10 mouse cellular contexts compared by ENCODE assay signal in the genomic region with DNA sequence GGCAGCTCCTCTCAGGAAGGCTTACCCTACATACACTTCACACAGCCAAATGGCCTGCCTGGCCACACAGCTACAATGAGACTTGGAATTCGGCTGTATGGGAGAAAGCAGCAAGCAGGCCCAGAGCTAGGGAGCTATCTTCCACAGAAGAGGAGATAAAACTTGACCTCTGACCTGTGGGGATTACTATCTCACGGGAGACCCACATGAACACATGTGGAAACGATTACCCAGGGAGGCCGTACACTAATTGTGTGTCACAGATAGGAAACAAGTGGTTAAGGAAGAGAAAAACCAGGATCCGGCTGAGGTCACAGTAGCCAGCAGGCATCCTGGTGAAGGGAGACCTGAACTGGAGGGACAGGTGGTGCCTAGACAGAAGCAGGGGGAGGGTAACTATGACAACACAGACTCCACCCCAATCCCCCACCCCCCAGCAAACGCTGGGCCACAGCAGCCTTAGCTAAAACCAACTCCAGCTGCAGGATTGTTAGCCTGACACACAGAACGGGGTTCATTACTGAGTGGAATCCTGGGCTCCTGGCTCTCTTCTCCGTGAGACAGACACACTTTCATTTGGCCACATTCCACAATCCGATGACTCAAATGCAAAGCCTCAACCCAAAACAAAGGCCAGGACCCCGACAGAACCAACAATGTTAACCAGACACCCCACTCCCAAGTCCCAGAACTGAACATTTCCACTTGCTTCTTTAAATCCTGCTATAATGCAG. TPM values are rescaled to one million over a fixed set of nuclear protein-coding genes. Genes with fewer than 3 reads are reported as not detected.
DNase-seq lines count a peak whose midpoint lies in the region; ATAC-seq and TF ChIP-seq lines count a peak whose summit lies in the region.
"Had no signal": no experiment of that assay in that cellular context is flagged by ENCODE, and none has a peak within 500 bp of the region (broad histone marks: within the 10 kb centered on the region; RNA-seq: fewer than 3 reads in every experiment).

No protein-coding gene starts in this region.

- H3K9me3 ChIP-seq in midbrain, embryonic 10.5 days (replicated peaks): no peaks in the 10 kb centered on the region
- no peaks in the 10 kb centered on the region for H3K9me3 ChIP-seq in midbrain, postnatal 0 days (ENCODE audit: low read length)
- no peaks in the 10 kb centered on the region for H3K9me3 ChIP-seq in hindbrain, embryonic 12.5 days (replicated peaks)
- H3K9me3 ChIP-seq in midbrain, embryonic 13.5 days: no peaks in the 10 kb centered on the region

- ATAC-seq in midbrain, postnatal 0 days (ENCODE audit: low FRiP score): no peak
- no peak for ATAC-seq in hindbrain, embryonic 12.5 days (ENCODE audit: low FRiP score)
- no peak for ATAC-seq in midbrain, embryonic 13.5 days
- no peak for ATAC-seq in megakaryocyte-erythroid progenitor cell, adult 5-6 weeks (replicated peaks; ENCODE audit: low FRiP score, low TSS enrichment, poor library complexity, severe bottlenecking)
- no peak for ATAC-seq in CD4-positive, CD25-positive, alpha-beta regulatory T cell, adult 4 months
- ATAC-seq: inflammation-experienced regulatory T-cells, adult 6 months had no signal

- peaks cover 17% of the 10 kb centered on the region for H3K27me3 ChIP-seq in midbrain, embryonic 10.5 days (ENCODE audit: low read depth, poor library complexity, severe bottlenecking)
- H3K27me3 ChIP-seq in midbrain, postnatal 0 days (ENCODE audit: insufficient read depth, low read length): no peaks in the 10 kb centered on the region
- H3K27me3 ChIP-seq in hindbrain, embryonic 12.5 days: peaks cover 6% of the 10 kb centered on the region; the same call in 1 of the 2 replicates
- H3K27me3 ChIP-seq in midbrain, embryonic 13.5 days: 0 out of 2 replicates have a peak, but pooled peaks cover 6% of the 10 kb centered on the region

- DNase-seq in midbrain, embryonic 10.5 days (ENCODE audit: low spot score): peak; percentile 27
- no peak for DNase-seq in midbrain, postnatal 0 days (ENCODE audit: low spot score)
- DNase-seq in embryo, embryonic 10 days (ENCODE audit: low spot score): peak; percentile 78
- no peak for DNase-seq in urinary bladder, postnatal 10 days (ENCODE audit: low spot score)
- DNase-seq: lung, adult 18-20 months had no signal

- no peak overlapping the region for H3K4me3 ChIP-seq in midbrain, embryonic 10.5 days
- H3K4me3 ChIP-seq in midbrain, postnatal 0 days (ENCODE audit: low read depth, low read length): no peak overlapping the region
- H3K4me3 ChIP-seq in hindbrain, embryonic 12.5 days: no peak overlapping the region
- H3K4me3 ChIP-seq in midbrain, embryonic 13.5 days (replicated peaks): no peak overlapping the region

- H3K27ac ChIP-seq in midbrain, embryonic 10.5 days (replicated peaks): peak overlapping the region; percentile 64
- no peak overlapping the region for H3K27ac ChIP-seq in midbrain, postnatal 0 days (ENCODE audit: low read depth, low read length)
- H3K27ac ChIP-seq in hindbrain, embryonic 12.5 days: peak overlapping the region; percentile 23; the same call in 1 of the 2 replicates
- H3K27ac ChIP-seq in midbrain, embryonic 13.5 days: 0 out of 2 replicates have a peak overlapping the region, but pooled peaks have one; percentile 39

- no peak overlapping the region for H3K9ac ChIP-seq in midbrain, postnatal 0 days (replicated peaks; ENCODE audit: low read length, poor library complexity, severe bottlenecking)
- H3K9ac ChIP-seq in hindbrain, embryonic 12.5 days: no peak overlapping the region
- H3K9ac ChIP-seq in midbrain, embryonic 13.5 days (replicated peaks): no peak overlapping the region

- peaks cover 92% of the 10 kb centered on the region for H3K4me1 ChIP-seq in midbrain, embryonic 10.5 days
- peaks cover 11% of the 10 kb centered on the region; the same call in 1 of the 2 replicates for H3K4me1 ChIP-seq in midbrain, postnatal 0 days (ENCODE audit: insufficient read depth, low read length)
- H3K4me1 ChIP-seq in hindbrain, embryonic 12.5 days: peaks cover 73% of the 10 kb centered on the region
- H3K4me1 ChIP-seq in midbrain, embryonic 13.5 days (replicated peaks): peaks cover 70% of the 10 kb centered on the region

- WGBS in midbrain, embryonic 10.5 days: 21% methylated on average over 10 of the region's 10 CpGs
- 18% methylated on average over 10 of the region's 10 CpGs for WGBS in midbrain, postnatal 0 days
- 25% methylated on average over 10 of the region's 10 CpGs for WGBS in hindbrain, embryonic 12.5 days
- WGBS in midbrain, embryonic 13.5 days: 9% methylated on average over 10 of the region's 10 CpGs

- TF ChIP-seq CTCF in midbrain, postnatal 0 days (IDR thresholded peaks at IDR 0.05): no peak

- H3K4me2 ChIP-seq in midbrain, postnatal 0 days (ENCODE audit: low read depth, low read length, poor library complexity, severe bottlenecking): no peak overlapping the region
- H3K4me2 ChIP-seq in hindbrain, embryonic 12.5 days (replicated peaks): no peak overlapping the region
- H3K4me2 ChIP-seq in midbrain, embryonic 13.5 days (replicated peaks): no peak overlapping the region

- peaks cover 13% of the 10 kb centered on the region; the same call in 1 of the 2 replicates for H3K36me3 ChIP-seq in midbrain, embryonic 10.5 days
- H3K36me3 ChIP-seq in midbrain, postnatal 0 days (ENCODE audit: insufficient read depth, low read length): no peaks in the 10 kb centered on the region
- no peaks in the 10 kb centered on the region for H3K36me3 ChIP-seq in hindbrain, embryonic 12.5 days
- H3K36me3 ChIP-seq in midbrain, embryonic 13.5 days: no peaks in the 10 kb centered on the region

RNA-seq across cellular contexts. Expression of a gene that starts 30.9 kb away (rescaled TPM):
- polyA plus RNA-seq in midbrain, embryonic 10.5 days (2016; fragmentation: Nextera tagmentation; extraction: Ambion mirVana): 14.8 and 15.8 TPM in 2 replicates
- 24.8 and 25.2 TPM in 2 replicates for total RNA-seq in midbrain, postnatal 0 days (2014; rRNA removed)
- 12.0 and 12.6 TPM in 2 replicates for polyA plus RNA-seq in midbrain, postnatal 0 days (2015; fragmentation: Nextera tagmentation; extraction: Ambion mirVana)
- 15.0 and 17.7 TPM in 2 replicates for polyA plus RNA-seq in hindbrain, embryonic 12.5 days (2016; fragmentation: Nextera tagmentation; extraction: Ambion mirVana)
- 15.6 and 16.5 TPM in 2 replicates for polyA plus RNA-seq in midbrain, embryonic 13.5 days (2015; fragmentation: Nextera tagmentation; extraction: Ambion mirVana)
- 57.8 and 68.4 TPM in 2 replicates for total RNA-seq in megakaryocyte-erythroid progenitor cell, adult 5-6 weeks (2014; fragmentation: Nextera tagmentation)
- 66.9 and 100 TPM in 2 replicates for total RNA-seq in megakaryocyte-erythroid progenitor cell, adult 5-6 weeks (2017)
- 100 to 1,000 TPM in 1 of 2 experiments, 10 to 100 TPM in 1; 89.5 to 106 TPM for polyA plus RNA-seq in CD4-positive, CD25-positive, alpha-beta regulatory T cell, adult 4 months (2017; shearing (Covaris generic))

Comparison
In these comparisons a context has a peak if more than half of its experiments do, and no peak if none do; other contexts are left out.
1. DNase-seq: peak in midbrain, embryonic 10.5 days (single experiment) and embryo, embryonic 10 days (single experiment); none in midbrain, postnatal 0 days (single experiment) and urinary bladder, postnatal 10 days (single experiment).